Mouse (Mus musculus) T-helper 1 cell (primary cell): ENCODE measurements around the gene Hs3st3a1.

ENCODE experiments used
- in situ Hi-C: fragments of 300-600 bp; cut with MboI, MseI; formaldehyde crosslinking; loops from one replicate; pipeline ENCODE4 v1.15.1; 2025; ENCODE audit warnings: high pct_unique_total_duplicates

Hs3st3a1 gene

GRCm38 (mm10) chr11:64481445-64481844 is 46.3 kb downstream of the Hs3st3a1 start:
- in situ Hi-C loops = no loop called here

GRCm38 (mm10) chr11:64489587-64490433 is 54.7 kb downstream of the Hs3st3a1 start:
- in situ Hi-C loops = no loop called here

GRCm38 (mm10) chr11:64494448-64494847 is 59.3 kb downstream of the Hs3st3a1 start:
- in situ Hi-C loops = no loop called here

GRCm38 (mm10) chr11:64495935-64496334 is 60.8 kb downstream of the Hs3st3a1 start:
- in situ Hi-C loops = no loop called here

- in situ Hi-C loops = no loop called here
Measured at GRCm38 (mm10) chr11:64496677-64497076, 61.5 kb downstream of the Hs3st3a1 start.

GRCm38 (mm10) chr11:64500536-64501112 is 65.5 kb downstream of the Hs3st3a1 start:
- in situ Hi-C loops = no loop called here

- in situ Hi-C loops = no loop called here
Measured at GRCm38 (mm10) chr11:64503040-64503439, 67.9 kb downstream of the Hs3st3a1 start.

GRCm38 (mm10) chr11:64505924-64506323 is 70.8 kb downstream of the Hs3st3a1 start:
- in situ Hi-C loops = no loop called here

GRCm38 (mm10) chr11:64507024-64507423 is 71.9 kb downstream of the Hs3st3a1 start:
- in situ Hi-C loops = no loop called here

- in situ Hi-C loops = no loop called here
Measured at GRCm38 (mm10) chr11:64509106-64509505, 74.0 kb downstream of the Hs3st3a1 start.

GRCm38 (mm10) chr11:64512301-64512700 is 77.2 kb downstream of the Hs3st3a1 start:
- in situ Hi-C loops = no loop called here

GRCm38 (mm10) chr11:64513419-64513818 is 78.3 kb downstream of the Hs3st3a1 start:
- in situ Hi-C loops = no loop called here

GRCm38 (mm10) chr11:64516712-64517589 is 81.8 kb downstream of the Hs3st3a1 start:
- in situ Hi-C loops = no loop called here

GRCm38 (mm10) chr11:64518146-64518841 is 83.2 kb downstream of the Hs3st3a1 start:
- in situ Hi-C loops = no loop called here

GRCm38 (mm10) chr11:64523993-64524570 is 89.0 kb downstream of the Hs3st3a1 start:
- in situ Hi-C loops = loop anchor here (5.0 kb wide), 1 partner anchor 637 kb away; no protein-coding TSS in a partner anchor

GRCm38 (mm10) chr11:64537230-64537629 is 102.1 kb downstream of the Hs3st3a1 start:
- in situ Hi-C loops = no loop called here

GRCm38 (mm10) chr11:64541866-64542265 is 106.7 kb downstream of the Hs3st3a1 start:
- in situ Hi-C loops = no loop called here

- in situ Hi-C loops = no loop called here
Measured at GRCm38 (mm10) chr11:64542335-64542734, 107.2 kb downstream of the Hs3st3a1 start.

GRCm38 (mm10) chr11:64543181-64543641 is 108.1 kb downstream of the Hs3st3a1 start:
- in situ Hi-C loops = no loop called here

GRCm38 (mm10) chr11:64544236-64544635 is 109.1 kb downstream of the Hs3st3a1 start:
- in situ Hi-C loops = no loop called here

GRCm38 (mm10) chr11:64549380-64549779 is 114.2 kb downstream of the Hs3st3a1 start:
- in situ Hi-C loops = no loop called here
